Mouse (Mus musculus) frontal cortex, postnatal 25 days (tissue): ENCODE measurements around the gene Frmd6.

Experiments used
- DNase-seq, 2 experiments: peaks; one replicate each; pipeline ENCODE4 v3.0.0; 2022; ENCODE audit warnings: low spot score in 2 of 2

The Frmd6 gene

GRCm38 (mm10) chr12:70851342-70851960, 26.1 kb downstream of the Frmd6 start:
- no peak for DNase-seq

GRCm38 (mm10) chr12:70853026-70853425, 27.7 kb downstream of the Frmd6 start:
- DNase-seq: no peak

- DNase-seq: no peak
Observed at GRCm38 (mm10) chr12:70855678-70856077, 30.4 kb downstream of the Frmd6 start.

GRCm38 (mm10) chr12:70856776-70857175, 31.5 kb downstream of the Frmd6 start:
- DNase-seq: no peak

- no peak for DNase-seq
Observed at GRCm38 (mm10) chr12:70863281-70863680, 38.0 kb downstream of the Frmd6 start.

- DNase-seq: no peak
Observed at GRCm38 (mm10) chr12:70867780-70868179, 42.5 kb downstream of the Frmd6 start.

GRCm38 (mm10) chr12:70868190-70868987, 43.1 kb downstream of the Frmd6 start:
- no peak for DNase-seq

- DNase-seq: no peak
Observed at GRCm38 (mm10) chr12:70868988-70869291, 43.6 kb downstream of the Frmd6 start.

- no peak for DNase-seq
Observed at GRCm38 (mm10) chr12:70873544-70873943, 48.2 kb downstream of the Frmd6 start.

- no peak for DNase-seq
Observed at GRCm38 (mm10) chr12:70876270-70876998, 51.1 kb downstream of the Frmd6 start.

GRCm38 (mm10) chr12:70877926-70878710, 52.8 kb downstream of the Frmd6 start:
- no peak for DNase-seq

- DNase-seq: no peak
Observed at GRCm38 (mm10) chr12:70880396-70880975, 55.2 kb downstream of the Frmd6 start.

- DNase-seq: no peak
Observed at GRCm38 (mm10) chr12:70881340-70881739, 56.0 kb downstream of the Frmd6 start.

GRCm38 (mm10) chr12:70881854-70882253, 56.5 kb downstream of the Frmd6 start:
- DNase-seq: peak in 1 of 2 experiments; percentile 40

GRCm38 (mm10) chr12:70883141-70883540, 57.8 kb downstream of the Frmd6 start:
- no peak for DNase-seq

- no peak for DNase-seq
Observed at GRCm38 (mm10) chr12:70884113-70884512, 58.8 kb downstream of the Frmd6 start.

- DNase-seq: no peak
Observed at GRCm38 (mm10) chr12:70884973-70885372, 59.7 kb downstream of the Frmd6 start.

- no peak for DNase-seq
Observed at GRCm38 (mm10) chr12:70885576-70885975, 60.3 kb downstream of the Frmd6 start.

- no peak for DNase-seq
Observed at GRCm38 (mm10) chr12:70890405-70890804, 65.1 kb downstream of the Frmd6 start.

GRCm38 (mm10) chr12:70890874-70891470, 65.7 kb downstream of the Frmd6 start:
- no peak for DNase-seq

GRCm38 (mm10) chr12:70895275-70895674, 70.0 kb downstream of the Frmd6 start:
- no peak for DNase-seq
